Mouse (Mus musculus) MEL (cell line): ENCODE measurements around the gene Cdk17. TPM values are rescaled to one million over a fixed set of nuclear protein-coding genes. Genes with fewer than 3 reads are reported as not detected.

ENCODE experiments used
- DNase-seq: peaks from one replicate; pipeline ENCODE4 v3.0.0; 2011; ENCODE audit warnings: low read depth, low spot score
- H3K27ac ChIP-seq: 2 replicates; pipeline ENCODE4 v1.5.1; 2012; ENCODE audit warnings: low read depth, mild to moderate bottlenecking, control low read depth, low read length, moderate library complexity; ENCODE audit not compliant: control insufficient read depth
- H3K27me3 ChIP-seq, 2 experiments: fragments of 150-350 bp in 1 of 2; sonication (generic) in 1 of 2; 2 replicates each; pipeline ENCODE4 v1.6.1; 2012; ENCODE audit warnings: low read length in 2 of 2, mild to moderate bottlenecking in 2 of 2, improper control_type of control experiment in 1 of 2, moderate library complexity in 1 of 2; ENCODE audit not compliant: insufficient read depth in 2 of 2, control insufficient read depth in 1 of 2
- H3K36me3 ChIP-seq, 2 experiments: 2 replicates each; pipeline ENCODE4 v1.6.1; 2012 to 2014; ENCODE audit warnings: low read length in 2 of 2, improper control_type of control experiment in 1 of 2, inconsistent platforms in 1 of 2, mild to moderate bottlenecking in 1 of 2; ENCODE audit not compliant: insufficient read depth in 2 of 2, control insufficient read depth in 1 of 2
- H3K4me1 ChIP-seq, 2 experiments: fragments of 150-350 bp in 1 of 2; sonication (generic) in 1 of 2; 2 replicates each; pipeline ENCODE4 v1.6.1; 2012; ENCODE audit warnings: low read length in 2 of 2, improper control_type of control experiment in 1 of 2, mild to moderate bottlenecking in 1 of 2; ENCODE audit not compliant: insufficient read depth in 2 of 2, control insufficient read depth in 1 of 2
- H3K4me3 ChIP-seq, 2 experiments: fragments of 150-350 bp in 1 of 2; sonication (generic) in 1 of 2; 2 replicates each; pipeline ENCODE4 v1.5.1; 2012; ENCODE audit warnings: low read depth in 2 of 2, low read length in 2 of 2, mild to moderate bottlenecking in 2 of 2, moderate library complexity in 2 of 2, control low read depth in 1 of 2, improper control_type of control experiment in 1 of 2; ENCODE audit not compliant: control insufficient read depth in 1 of 2, insufficient read depth in 1 of 2
- H3K79me2 ChIP-seq: 2 replicates; pipeline ENCODE4 v1.6.1; 2012; ENCODE audit warnings: mild to moderate bottlenecking, low read length, moderate library complexity; ENCODE audit not compliant: control insufficient read depth, poor library complexity, insufficient read depth
- H3K9ac ChIP-seq: 2 replicates; pipeline ENCODE4 v1.6.1; 2012; ENCODE audit warnings: low read depth, mild to moderate bottlenecking, control low read depth, low read length, moderate library complexity; ENCODE audit not compliant: control insufficient read depth, poor library complexity, severe bottlenecking
- H3K9me3 ChIP-seq: fragments of 150-350 bp; sonication (generic); replicated peaks from 2 replicates; pipeline ENCODE4 v1.6.1; 2012; ENCODE audit warnings: mild to moderate bottlenecking, low read length, improper control_type of control experiment, moderate library complexity; ENCODE audit not compliant: insufficient read depth
- CHD1 ChIP-seq: IDR thresholded peaks from 2 replicates; pipeline ENCODE4 v1.6.1; 2012; ENCODE audit warnings: low read depth, mild to moderate bottlenecking, inconsistent platforms, low read length, improper control_type of control experiment
- CHD2 ChIP-seq: IDR thresholded peaks from 2 replicates; pipeline ENCODE4 v1.6.1; 2011; ENCODE audit warnings: low read length, improper control_type of control experiment
- E2F4 ChIP-seq: IDR thresholded peaks from 2 replicates; pipeline ENCODE4 v1.6.1; 2011; ENCODE audit warnings: low read depth, low read length, improper control_type of control experiment, borderline replicate concordance
- ELF1 ChIP-seq: IDR thresholded peaks from 2 replicates; pipeline ENCODE4 v1.6.1; 2014; ENCODE audit warnings: low read depth, mild to moderate bottlenecking, inconsistent platforms, low read length, improper control_type of control experiment, moderate library complexity
- EP300 ChIP-seq, 2 experiments: IDR thresholded peaks; 2 replicates each; pipeline ENCODE4 v1.6.1; 2011; ENCODE audit warnings: improper control_type of control experiment in 2 of 2, low read length in 2 of 2, low read depth in 1 of 2, mild to moderate bottlenecking in 1 of 2
- ETS1 ChIP-seq: IDR thresholded peaks from 2 replicates; pipeline ENCODE4 v1.6.1; 2012; ENCODE audit warnings: low read depth, mild to moderate bottlenecking, inconsistent platforms, low read length, improper control_type of control experiment, moderate library complexity
- HCFC1 ChIP-seq: IDR thresholded peaks from 2 replicates; pipeline ENCODE4 v1.6.1; 2012; ENCODE audit warnings: low read depth, mild to moderate bottlenecking, inconsistent platforms, low read length, improper control_type of control experiment, moderate library complexity
- JUND ChIP-seq: IDR thresholded peaks from 2 replicates; pipeline ENCODE4 v1.6.1; 2011; ENCODE audit warnings: low read depth, mild to moderate bottlenecking, improper control_type of control experiment, low read length
- MAFK ChIP-seq: IDR thresholded peaks from 2 replicates; pipeline ENCODE4 v1.6.1; 2011; ENCODE audit warnings: low read depth, mild to moderate bottlenecking, low read length, improper control_type of control experiment, borderline replicate concordance
- MAZ ChIP-seq: IDR thresholded peaks from 2 replicates; pipeline ENCODE4 v1.6.1; 2012; ENCODE audit warnings: low read depth, mild to moderate bottlenecking, inconsistent platforms, low read length, improper control_type of control experiment
- MEF2A ChIP-seq: IDR thresholded peaks from 2 replicates; pipeline ENCODE4 v1.6.1; 2014; ENCODE audit warnings: low read depth, mild to moderate bottlenecking, inconsistent platforms, low read length, improper control_type of control experiment; ENCODE audit not compliant: poor library complexity, insufficient replicate concordance, severe bottlenecking; ENCODE audit errors: extremely low read depth
- MYB ChIP-seq: IDR thresholded peaks from 2 replicates; pipeline ENCODE4 v1.6.1; 2011; ENCODE audit warnings: mild to moderate bottlenecking, low read depth, low read length, improper control_type of control experiment
- MYC ChIP-seq: IDR thresholded peaks from 2 replicates; pipeline ENCODE4 v1.6.1; 2011; ENCODE audit warnings: low read depth, mild to moderate bottlenecking, low read length, improper control_type of control experiment, moderate library complexity
- NRF1 ChIP-seq: IDR thresholded peaks from 2 replicates; pipeline ENCODE4 v1.6.1; 2014; ENCODE audit warnings: low read depth, mild to moderate bottlenecking, inconsistent platforms, low read length, improper control_type of control experiment, moderate library complexity; ENCODE audit not compliant: poor library complexity, insufficient read depth, severe bottlenecking
- POLR2AphosphoS2 ChIP-seq: IDR thresholded peaks from 2 replicates; pipeline ENCODE4 v1.6.1; 2011; ENCODE audit warnings: low read length, improper control_type of control experiment
- POLR2AphosphoS5 ChIP-seq: IDR thresholded peaks from 2 replicates; pipeline ENCODE4 v1.6.1; 2012; ENCODE audit warnings: low read depth, borderline replicate concordance, mild to moderate bottlenecking, inconsistent platforms, low read length, moderate library complexity, mixed read lengths
- RAD21 ChIP-seq: IDR thresholded peaks from 2 replicates; pipeline ENCODE4 v1.6.1; 2011; ENCODE audit warnings: mild to moderate bottlenecking, low read depth, low read length, improper control_type of control experiment
- RCOR1 ChIP-seq: IDR thresholded peaks from 2 replicates; pipeline ENCODE4 v1.6.1; 2012; ENCODE audit warnings: low read depth, mild to moderate bottlenecking, inconsistent platforms, low read length, improper control_type of control experiment
- TCF12 ChIP-seq: IDR thresholded peaks from 2 replicates; pipeline ENCODE4 v1.6.1; 2014; ENCODE audit warnings: low read depth, mild to moderate bottlenecking, inconsistent platforms, low read length, improper control_type of control experiment, moderate library complexity
- UBTF ChIP-seq: IDR thresholded peaks from 2 replicates; pipeline ENCODE4 v1.6.1; 2012; ENCODE audit warnings: low read depth, mild to moderate bottlenecking, inconsistent platforms, low read length, improper control_type of control experiment, moderate library complexity, borderline replicate concordance; ENCODE audit not compliant: insufficient read depth
- USF2 ChIP-seq, 2 experiments: IDR thresholded peaks; 2 replicates each; pipeline ENCODE4 v1.6.1; 2011 to 2012; ENCODE audit warnings: improper control_type of control experiment in 2 of 2, low read length in 2 of 2, borderline replicate concordance in 1 of 2, inconsistent platforms in 1 of 2, low read depth in 1 of 2, mild to moderate bottlenecking in 1 of 2; ENCODE audit not compliant: insufficient read depth in 1 of 2
- ZMIZ1 ChIP-seq: IDR thresholded peaks from 2 replicates; pipeline ENCODE4 v1.6.1; 2012; ENCODE audit warnings: low read depth, mild to moderate bottlenecking, inconsistent platforms, low read length, improper control_type of control experiment, moderate library complexity
- ZNF384 ChIP-seq: IDR thresholded peaks from 2 replicates; pipeline ENCODE4 v1.6.1; 2012; ENCODE audit warnings: low read depth, mild to moderate bottlenecking, inconsistent platforms, low read length, improper control_type of control experiment
- polyA plus RNA-seq, 2 experiments: library from polyadenylated mRNA; stranded (reverse) in 1 of 2; unstranded in 1 of 2; fragments of >175 nt in 1 of 2; fragments of >200 nt in 1 of 2; gene quantifications; 2 replicates each; pipeline versions ENCODE4 v1.2.1 to v1.2.4; 2012; ENCODE audit warnings: low replicate concordance in 2 of 2, low read depth in 1 of 2; ENCODE audit not compliant: insufficient read length in 2 of 2, insufficient read depth in 1 of 2, missing spikeins in 1 of 2
- total RNA-seq: library from RNA; depleted of rRNA; stranded (reverse); fragments of 300-350 nt; gene quantifications from 2 replicates; pipeline ENCODE4 v1.2.3, GENCODE M21; 2012

Cdk17 gene
- total and polyA plus RNA-seq, 3 experiments: 25.6 to 155 (median 32.9) TPM

DNA sequence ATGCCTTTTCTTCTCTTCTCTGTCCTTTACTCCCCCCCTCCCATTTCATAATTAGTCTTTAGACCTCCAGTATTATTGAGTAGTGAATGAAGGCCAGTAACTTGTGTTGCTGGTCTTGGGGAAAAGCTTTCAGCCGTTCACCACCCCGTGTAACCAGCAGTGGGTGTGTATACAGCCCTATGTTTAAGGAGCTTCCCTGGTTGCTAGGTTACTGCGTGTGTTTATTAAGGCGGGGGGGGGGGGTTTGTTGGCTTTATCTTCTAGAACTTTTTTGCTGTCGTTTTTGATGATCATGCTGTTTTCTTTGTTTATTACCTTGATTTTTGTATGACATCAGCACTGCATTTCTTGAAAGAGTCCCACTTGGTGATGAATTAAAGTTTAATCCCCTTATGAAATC is 82.2 kb downstream of the Cdk17 start:
- Histone ChIP-seq H3K27me3 (no peaks in the 10 kb centered on the region), H3K36me3 (peaks cover 0 to 17% of the 10 kb centered on the region in 2 experiments; a peak in 2 of 4 replicates)

DNA sequence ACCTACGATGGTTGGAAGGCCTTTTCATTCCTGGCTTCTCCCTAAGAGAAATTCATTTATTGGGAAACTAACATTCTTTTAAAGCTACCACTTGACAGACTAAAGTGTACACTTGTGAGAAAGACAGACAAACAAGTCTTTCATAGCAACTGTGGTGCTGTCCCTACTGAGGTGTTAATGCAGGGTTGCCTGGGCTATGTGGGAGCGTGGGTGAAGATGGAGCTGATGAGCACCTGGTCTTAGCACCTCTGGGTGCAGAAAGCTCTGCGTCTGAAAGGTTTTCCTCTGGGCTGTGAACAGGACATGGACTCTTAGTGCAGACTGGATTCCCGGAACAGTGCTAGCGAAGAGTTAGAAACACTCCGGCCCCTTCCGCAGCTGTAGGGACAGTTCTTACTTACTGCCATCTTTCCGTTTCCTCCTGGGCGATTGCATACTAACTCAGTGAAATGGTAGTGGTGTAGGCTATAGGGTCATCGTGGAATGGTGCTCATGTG is 83.6 kb downstream of the Cdk17 start:
- TF ChIP-seq MAFK (no peak), E2F4 (no peak), ETS1 (no peak), USF2 (IDR thresholded peaks at IDR 0.05; ENCODE audit: borderline replicate concordance in 1 of 2, insufficient read depth in 1 of 2, low read depth in 1 of 2, low read length in 2 of 2) (no peak), NRF1 (no peak), CHD1 (no peak), ZMIZ1 (no peak), MYB (no peak), CHD2 (no peak), EP300 (IDR thresholded peaks at IDR 0.05; ENCODE audit: low read depth in 1 of 2, low read length in 2 of 2) (no peak), HCFC1 (no peak), MYC (no peak), MEF2A (no peak), ZNF384 (no peak), JUND (no peak), ELF1 (no peak), TCF12 (no peak), RCOR1 (no peak), POLR2AphosphoS5 (no peak), POLR2AphosphoS2 (no peak)
- no peak overlapping the region for H3K4me3 ChIP-seq
- H3K36me3 ChIP-seq: peaks cover 0 to 13% of the 10 kb centered on the region in 2 experiments; a peak in 2 of 4 replicates
- no peaks in the 10 kb centered on the region for H3K79me2 ChIP-seq
- H3K27me3 ChIP-seq: no peaks in the 10 kb centered on the region
- no peaks in the 10 kb centered on the region for H3K4me1 ChIP-seq
- H3K9ac ChIP-seq: no peak overlapping the region
- no peaks in the 10 kb centered on the region for H3K9me3 ChIP-seq
- H3K27ac ChIP-seq: no peak overlapping the region
- no peak for DNase-seq

More for the DNA sequence above, 82.2 kb downstream of the Cdk17 start:
- Histone ChIP-seq H3K4me1 (no peaks in the 10 kb centered on the region), H3K79me2 (no peaks in the 10 kb centered on the region), H3K4me3 (no peak overlapping the region), H3K9ac (no peak overlapping the region), H3K9me3 (no peaks in the 10 kb centered on the region), H3K27ac (no peak overlapping the region)
- no peak for DNase-seq
- TF ChIP-seq E2F4: no peak
- TF ChIP-seq RAD21: no peak
- TF ChIP-seq UBTF: no peak
- TF ChIP-seq CHD2: no peak
- no peak for TF ChIP-seq USF2 (IDR thresholded peaks at IDR 0.05; ENCODE audit: borderline replicate concordance in 1 of 2, insufficient read depth in 1 of 2, low read depth in 1 of 2, low read length in 2 of 2)
- TF ChIP-seq TCF12: no peak
- TF ChIP-seq MEF2A: no peak
- TF ChIP-seq MYC: no peak
- no peak for TF ChIP-seq ZMIZ1
- TF ChIP-seq ELF1: no peak
- no peak for TF ChIP-seq MYB
- TF ChIP-seq MAZ: no peak
- no peak for TF ChIP-seq POLR2AphosphoS5
